Mouse (Mus musculus) CD8-positive naive resting alpha-beta T cell, adult 2 months (primary cell): ENCODE data around the gene Vegfc.

Source experiments
- DNase-seq, 2 experiments: peaks; one replicate each; pipeline ENCODE4 v3.0.0; 2022; ENCODE audit warnings: low read depth in 2 of 2, low spot score in 2 of 2

The Vegfc gene

GRCm38 (mm10) chr8:54185336-54185735, 107.9 kb downstream of the Vegfc start:
- no peak for DNase-seq

- no peak for DNase-seq
These were observed 108.5 kb downstream of the Vegfc start for GRCm38 (mm10) chr8:54185927-54186326.

- DNase-seq = no peak
These were observed 138.8 kb downstream of the Vegfc start for GRCm38 (mm10) chr8:54216250-54216649.

GRCm38 (mm10) chr8:54228801-54229204, 151.4 kb downstream of the Vegfc start:
- DNase-seq = no peak

GRCm38 (mm10) chr8:54230638-54231037, 153.2 kb downstream of the Vegfc start:
- DNase-seq = no peak

GRCm38 (mm10) chr8:54233316-54233715, 155.9 kb downstream of the Vegfc start:
- DNase-seq = no peak
